Mouse (Mus musculus) left cerebral cortex, adult 2 months (tissue): ENCODE measurements around the gene Fubp3. TPM values are rescaled to one million over a fixed set of nuclear protein-coding genes. Genes with fewer than 3 reads are reported as not detected.
"Not testable (repeated sequence)": the region's sequence is repeated elsewhere in the genome, so short reads cannot be mapped to it uniquely, and the experiment has no call there.

Experiments used
- DNase-seq, 2 experiments: peaks; one replicate each; pipeline ENCODE4 v3.0.0; 2021 to 2022; ENCODE audit warnings: low spot score in 2 of 2, mixed read lengths in 1 of 2; ENCODE audit errors: extremely low spot score in 1 of 2
- H3K27ac ChIP-seq: fragments of 200-600 bp; 2 replicates; pipeline ENCODE4 v1.8.1; 2022
- H3K4me3 ChIP-seq: fragments of 200-600 bp; 2 replicates; pipeline ENCODE4 v1.8.1; 2022
- CTCF ChIP-seq: fragments of 200-600 bp; IDR thresholded peaks from 2 replicates; pipeline ENCODE4 v1.8.1; 2022; ENCODE audit warnings: antibody characterized with exemption, mild to moderate bottlenecking, moderate library complexity
- intact Hi-C: fragments of 180-260 bp; cut with DNase I; formaldehyde crosslinking; loops from one replicate; pipeline ENCODE4 v1.15.1; 2025
- long read RNA-seq, 2 experiments: library from polyadenylated mRNA; stranded (forward); transcript quantifications; one replicate each; pipeline ENCODE4 v2.0.0; 2021; ENCODE audit warnings: borderline mapping rate in 2 of 2
- total RNA-seq, 2 experiments: library from RNA; stranded (reverse); gene quantifications; 2 replicates each; pipeline ENCODE4 v1.2.3; 2021

Fubp3 gene
- 10 to 100 TPM; 39.2 to 42.2 TPM for total RNA-seq
- long read RNA-seq, experiment 1, transcript Fubp3-202 (19 exons, 3,268 nt): major isoform, 10 of 46 reads
- long read RNA-seq, experiment 1, transcript Fubp3-201 (18 exons, 3,648 nt): minor isoform, 5 of 46 reads
- long read RNA-seq, experiment 1, partial matches to known transcripts: 9 of 46 reads
- long read RNA-seq, experiment 1, other reads (novel, unspliced or antisense): 22 of 46 reads
- long read RNA-seq, experiment 2, transcript Fubp3-201 (18 exons, 3,648 nt): major isoform, 6 of 48 reads
- long read RNA-seq, experiment 2, transcript Fubp3-202 (19 exons, 3,268 nt): minor isoform, 5 of 48 reads
- long read RNA-seq, experiment 2, partial matches to known transcripts: 19 of 48 reads
- long read RNA-seq, experiment 2, other reads (novel, unspliced or antisense): 18 of 48 reads

- no peak for TF ChIP-seq CTCF
- H3K4me3 ChIP-seq: peak within 1 kb of the TSS; percentile 82
- peak within 1 kb of the TSS; percentile 87 for H3K27ac ChIP-seq
- intact Hi-C loops: loop anchor here (5.0 kb wide), 1 partner anchor 75 kb away; no protein-coding TSS in a partner anchor
- peak; percentile 89 to 92 for DNase-seq
Observed at GRCm38 (mm10) chr2:31572051-31572914, at the start of gene Fubp3. Fubp3 (plus strand) TSS chr2:31572651.

GRCm38 (mm10) chr2:31524641-31525040, 47.8 kb upstream of the Fubp3 start:
- no peak overlapping the region for H3K4me3 ChIP-seq
- TF ChIP-seq CTCF: no peak
- no peak for DNase-seq
- intact Hi-C loops: no loop called here
- H3K27ac ChIP-seq: no peak overlapping the region

GRCm38 (mm10) chr2:31525778-31526177, 46.7 kb upstream of the Fubp3 start:
- no peak for DNase-seq
- no peak for TF ChIP-seq CTCF
- H3K27ac ChIP-seq: no peak overlapping the region
- intact Hi-C loops: no loop called here
- H3K4me3 ChIP-seq: no peak overlapping the region

DNA sequence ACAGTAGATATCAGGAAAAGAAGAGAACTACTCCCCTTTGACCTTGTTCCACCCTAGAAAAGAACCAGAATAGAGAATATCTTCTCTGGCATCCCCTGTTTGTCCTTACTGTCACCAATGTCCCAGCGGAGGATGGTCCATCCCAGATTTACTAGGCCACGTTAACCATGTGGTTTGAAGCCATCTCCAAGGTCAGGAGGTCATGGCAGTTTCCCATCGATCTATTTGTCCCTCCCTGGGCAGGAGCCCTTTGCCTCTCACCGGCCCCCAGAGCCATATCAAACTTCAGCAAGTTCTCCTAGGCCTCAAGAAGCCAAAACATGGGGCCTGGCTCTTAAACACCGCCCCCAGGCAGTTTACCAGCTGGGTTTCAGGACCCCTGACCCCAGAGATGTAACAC, 42.2 kb upstream of the Fubp3 start:
- Histone ChIP-seq H3K4me3 (no peak overlapping the region), H3K27ac (no peak overlapping the region)
- no peak for TF ChIP-seq CTCF
- DNase-seq: no peak
- intact Hi-C loops: no loop called here

GRCm38 (mm10) chr2:31537054-31537453, 35.4 kb upstream of the Fubp3 start:
- no peak overlapping the region for H3K4me3 ChIP-seq
- no peak for TF ChIP-seq CTCF
- no peak for DNase-seq
- intact Hi-C loops: no loop called here
- no peak overlapping the region for H3K27ac ChIP-seq

GRCm38 (mm10) chr2:31538745-31539144, 33.7 kb upstream of the Fubp3 start:
- intact Hi-C loops: no loop called here
- no peak overlapping the region for H3K27ac ChIP-seq
- no peak overlapping the region for H3K4me3 ChIP-seq
- TF ChIP-seq CTCF: no peak
- DNase-seq: no peak

GRCm38 (mm10) chr2:31541581-31541980, 30.9 kb upstream of the Fubp3 start:
- intact Hi-C loops: no loop called here
- DNase-seq: no peak
- no peak overlapping the region for H3K27ac ChIP-seq
- no peak overlapping the region for H3K4me3 ChIP-seq
- no peak for TF ChIP-seq CTCF

GRCm38 (mm10) chr2:31547726-31548125, 24.7 kb upstream of the Fubp3 start:
- no peak overlapping the region for H3K27ac ChIP-seq
- H3K4me3 ChIP-seq: no peak overlapping the region
- intact Hi-C loops: no loop called here
- no peak for TF ChIP-seq CTCF
- no peak for DNase-seq

DNA sequence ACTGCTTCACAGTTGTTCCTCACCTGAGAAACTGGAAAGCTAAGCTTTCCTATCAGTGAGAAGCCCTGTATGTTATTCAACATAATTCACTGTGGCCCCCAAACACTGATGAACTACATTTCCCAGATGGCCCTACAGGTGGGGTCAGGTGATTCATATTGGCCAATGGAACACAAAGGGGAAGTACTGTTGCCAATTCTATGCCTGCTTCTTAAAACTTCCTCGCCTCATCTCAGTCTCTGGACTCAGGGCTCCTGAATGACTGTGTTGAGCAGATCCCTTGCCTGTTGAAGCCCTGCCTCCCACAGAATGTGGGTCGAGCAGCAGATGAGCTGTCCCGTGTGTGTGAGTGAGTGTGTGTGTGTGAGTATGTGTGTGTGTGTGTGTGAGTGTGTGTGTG, 21.9 kb upstream of the Fubp3 start:
- no peak overlapping the region for H3K4me3 ChIP-seq
- DNase-seq: no peak

DNA sequence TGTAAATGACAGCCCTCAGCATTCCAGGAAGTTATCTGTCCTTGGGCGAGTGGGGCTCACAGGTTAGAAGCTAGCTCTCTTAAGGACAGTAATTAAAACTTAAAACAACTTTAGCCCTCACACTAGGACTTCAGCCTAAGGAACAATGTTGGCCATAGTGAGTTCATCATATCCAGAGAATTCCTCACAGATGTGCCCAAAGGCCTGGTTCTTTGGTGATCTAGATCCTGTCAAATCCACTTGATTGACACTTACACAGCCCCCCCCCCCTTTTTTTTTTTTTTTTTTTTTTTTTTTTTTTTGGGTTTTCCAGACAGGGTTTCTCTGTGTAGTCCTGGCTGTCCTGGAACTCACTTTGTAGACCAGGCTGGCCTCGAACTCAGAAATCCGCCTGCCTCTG, 21.1 kb upstream of the Fubp3 start:
- H3K27ac ChIP-seq, intact Hi-C loops: not testable (repeated sequence)

More for the DNA sequence above, 21.9 kb upstream of the Fubp3 start:
- intact Hi-C loops: no loop called here
- TF ChIP-seq CTCF: no peak
- H3K27ac ChIP-seq: no peak overlapping the region

GRCm38 (mm10) chr2:31551971-31552370, 20.5 kb upstream of the Fubp3 start:
- intact Hi-C loops: no loop called here
- H3K4me3 ChIP-seq: no peak overlapping the region
- H3K27ac ChIP-seq: no peak overlapping the region
- no peak for DNase-seq
- no peak for TF ChIP-seq CTCF

More for the DNA sequence above, 21.1 kb upstream of the Fubp3 start:
- not testable (repeated sequence) for H3K4me3 ChIP-seq, DNase-seq

DNA sequence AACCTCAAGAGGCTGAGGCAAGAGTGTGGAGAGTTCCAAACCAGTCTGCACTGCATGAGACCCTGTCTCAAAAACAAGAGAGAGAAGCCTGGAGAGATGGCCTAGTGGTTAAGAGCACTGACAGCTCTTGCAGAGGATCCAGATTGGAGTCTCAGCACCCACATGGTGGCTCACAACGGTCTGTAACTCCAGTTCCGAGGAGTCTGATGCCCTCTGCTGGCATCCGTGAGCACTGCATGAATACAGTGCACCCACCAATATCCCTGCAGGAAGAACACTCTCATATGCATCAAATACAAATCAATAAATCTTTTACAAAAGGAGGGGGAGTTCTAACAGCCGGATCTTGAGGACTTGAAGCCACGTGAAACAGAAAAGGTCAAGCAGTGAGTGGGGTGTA, 17.8 kb upstream of the Fubp3 start:
- Histone ChIP-seq H3K27ac (no peak overlapping the region), H3K4me3 (no peak overlapping the region)
- no peak; the same call in 1 of the 2 replicates for TF ChIP-seq CTCF
- DNase-seq: no peak
- intact Hi-C loops: no loop called here
